Mouse (Mus musculus): ENCODE data around the gene 4933405L10Rik.

Gene 4933405L10Rik

DNA sequence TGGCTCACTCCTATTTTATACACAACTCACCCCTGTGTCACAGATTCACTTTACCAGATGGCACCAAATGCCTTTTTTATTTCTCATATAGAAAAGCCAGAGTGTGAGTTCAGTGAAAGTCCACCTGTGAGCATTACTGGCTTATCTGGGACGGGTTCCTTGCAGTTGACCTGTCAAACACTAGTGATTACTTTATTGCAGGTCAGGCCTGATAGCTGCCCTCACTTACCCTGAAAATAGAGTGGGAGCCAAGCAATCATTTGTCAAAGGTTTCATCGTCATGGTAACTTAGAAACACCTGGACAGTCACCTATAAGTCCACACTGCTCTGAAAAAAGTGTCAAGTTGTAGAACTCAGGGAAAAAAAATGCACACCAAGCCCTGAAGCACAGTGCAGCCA is 47.2 kb downstream of the 4933405L10Rik start:
- DNase-seq (ENCODE audit: low spot score), result no peak

DNA sequence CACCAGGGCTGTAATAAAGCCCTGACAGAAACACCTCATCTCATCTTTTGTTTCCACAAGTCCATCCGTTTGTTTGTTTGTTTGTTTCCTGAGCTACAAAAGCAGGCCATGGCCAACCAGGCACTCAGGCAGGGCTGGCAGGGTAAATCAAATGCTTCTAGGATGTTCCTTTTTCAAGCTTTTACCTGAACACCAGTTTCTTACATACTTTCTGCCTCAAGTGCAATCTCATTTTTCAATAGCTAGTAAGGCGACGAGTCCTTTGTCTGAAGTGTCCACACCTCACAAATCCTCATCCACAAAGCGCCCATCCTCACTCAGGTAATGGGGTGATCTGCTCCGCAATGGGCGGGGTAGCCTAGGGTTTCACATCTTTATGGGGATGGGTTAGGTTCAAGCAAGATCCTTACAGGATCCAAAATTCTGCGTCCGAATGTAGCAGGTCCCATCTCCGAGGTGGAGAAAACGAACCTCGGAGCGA is 50.4 kb downstream of the 4933405L10Rik start:
- no peak for DNase-seq (ENCODE audit: low spot score)

DNA sequence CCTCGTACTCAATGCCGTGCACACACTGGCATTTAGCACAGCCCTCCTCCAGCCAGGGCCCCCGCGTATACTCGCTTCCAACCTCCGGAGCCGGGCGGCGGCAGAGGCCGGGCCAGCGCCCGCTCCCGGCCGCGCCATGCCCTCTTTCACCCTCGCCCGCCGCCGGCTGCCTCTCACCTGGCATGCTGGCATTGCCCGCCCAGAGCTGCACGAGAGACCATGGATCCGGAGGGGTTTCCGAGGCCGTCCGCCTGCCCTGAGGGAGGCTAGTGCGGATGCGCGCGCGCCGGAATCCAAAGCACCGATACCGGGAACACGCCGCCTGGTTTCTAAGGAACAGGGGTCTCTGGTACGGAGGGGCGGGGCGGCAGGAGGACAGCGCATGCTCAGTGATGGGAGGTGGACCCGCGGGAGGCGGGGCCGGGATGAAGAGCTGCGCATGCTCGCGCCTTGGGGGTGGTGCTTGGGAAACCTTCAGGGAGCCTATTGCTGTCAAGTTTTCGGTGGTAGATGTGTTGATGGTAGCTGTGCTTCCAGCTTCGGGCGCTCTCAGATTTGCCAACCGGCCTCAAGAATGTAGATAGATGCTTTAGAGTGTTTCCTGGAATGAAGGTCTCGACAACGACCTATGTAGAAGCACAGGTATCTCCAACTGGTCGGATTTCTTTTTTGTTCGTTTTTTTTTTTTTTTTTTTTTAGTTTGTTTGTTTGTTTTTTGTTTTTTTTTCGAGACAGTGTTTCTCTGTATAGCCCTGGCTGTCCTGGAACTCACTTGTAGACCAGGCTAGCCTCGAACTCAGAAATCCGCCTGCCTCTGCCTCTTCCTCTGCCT is 51.0 kb downstream of the 4933405L10Rik start, which contains the start of gene Gfod2:
TSS of gene Gfod2 (minus strand) at position 388 of the 832 bp plus-strand sequence.
- DNase-seq (ENCODE audit: low spot score), result peak; percentile 86

Measured in urinary bladder, postnatal 10 days (tissue).